Comparison of ENCODE assay signal across 13 mouse cellular contexts in genomic region chr13:24169658-24170057, GRCm38 (mm10).
"Had no signal": no experiment of that assay in that cellular context is flagged by ENCODE, and none has a peak within 500 bp of the region (broad histone marks: within the 10 kb centered on the region; RNA-seq: fewer than 3 reads in every experiment).

No protein-coding gene starts in this region.

- ATAC-seq: midbrain, embryonic 16.5 days had no signal

- H3K27ac ChIP-seq: kidney, postnatal 0 days; limb, embryonic 13.5 days; liver, embryonic 14.5 days; midbrain, embryonic 12.5 days; neural tube, embryonic 13.5 days; stomach, embryonic 15.5 days had no signal

- H3K4me1 ChIP-seq: limb, embryonic 13.5 days; midbrain, embryonic 12.5 days; neural tube, embryonic 13.5 days; stomach, embryonic 15.5 days had no signal

- DNase-seq: kidney, postnatal 36 days; left cerebral cortex, postnatal 4 days; lung, adult 18-20 months; retina, postnatal 1 day; thymus, adult 2 months; thymus, postnatal 25 days had no signal

- H3K4me2 ChIP-seq: limb, embryonic 13.5 days; midbrain, embryonic 12.5 days; neural tube, embryonic 13.5 days; stomach, embryonic 15.5 days had no signal

- H3K4me3 ChIP-seq: limb, embryonic 13.5 days; midbrain, embryonic 12.5 days; neural tube, embryonic 13.5 days; stomach, embryonic 15.5 days had no signal

- H3K9ac ChIP-seq: limb, embryonic 13.5 days; liver, embryonic 14.5 days; midbrain, embryonic 12.5 days; neural tube, embryonic 13.5 days; stomach, embryonic 15.5 days had no signal

- H3K9me3 ChIP-seq: limb, embryonic 13.5 days; midbrain, embryonic 12.5 days; neural tube, embryonic 13.5 days; stomach, embryonic 15.5 days had no signal

- H3K36me3 ChIP-seq: midbrain, embryonic 12.5 days; stomach, embryonic 15.5 days had no signal

- H3K27me3 ChIP-seq: limb, embryonic 13.5 days; midbrain, embryonic 12.5 days; neural tube, embryonic 13.5 days; stomach, embryonic 15.5 days had no signal
